Mouse (Mus musculus) lung, postnatal 0 days (tissue): ENCODE measurements around the gene H2afv. TPM values are rescaled to one million over a fixed set of nuclear protein-coding genes. Genes with fewer than 3 reads are reported as not detected.

Experiments
- ATAC-seq: fragments of 200-750 bp; cut with Nextera tagmentation; 2 replicates; pipeline ENCODE4 v1.8.0; 2017; ENCODE audit warnings: moderate library complexity
- DNase-seq: peaks from one replicate; pipeline ENCODE4 v3.0.0-alpha.2; 2016; ENCODE audit warnings: low spot score
- H3K27ac ChIP-seq: fragments of 300-500 bp; sonication (generic); 2 replicates; pipeline ENCODE4 v1.5.1; 2014; ENCODE audit warnings: antibody characterized with exemption, mild to moderate bottlenecking, low read length, mixed read lengths
- H3K27me3 ChIP-seq: fragments of 300-500 bp; sonication (generic); replicated peaks from 2 replicates; pipeline ENCODE4 v1.6.1; 2014; ENCODE audit warnings: low read length, mixed read lengths; ENCODE audit not compliant: insufficient read depth
- H3K36me3 ChIP-seq: fragments of 300-500 bp; sonication (generic); 2 replicates; pipeline ENCODE4 v1.6.1; 2014; ENCODE audit warnings: low read length, mixed read lengths; ENCODE audit not compliant: insufficient read depth
- H3K4me1 ChIP-seq: fragments of 300-500 bp; sonication (generic); 2 replicates; pipeline ENCODE4 v1.6.1; 2014; ENCODE audit warnings: antibody characterized with exemption, low read depth, low read length, mixed read lengths; ENCODE audit not compliant: insufficient read depth
- H3K4me2 ChIP-seq: fragments of 300-500 bp; sonication (generic); replicated peaks from 2 replicates; pipeline ENCODE4 v1.6.1; 2014; ENCODE audit warnings: low read depth, mild to moderate bottlenecking, low read length, moderate library complexity, mixed read lengths
- H3K4me3 ChIP-seq: fragments of 300-500 bp; sonication (generic); 2 replicates; pipeline ENCODE4 v1.5.1; 2014; ENCODE audit warnings: low read depth, low read length
- H3K9ac ChIP-seq: fragments of 300-500 bp; sonication (generic); replicated peaks from 2 replicates; pipeline ENCODE4 v1.6.1; 2014; ENCODE audit warnings: low read depth, mild to moderate bottlenecking
- H3K9me3 ChIP-seq: fragments of 300-500 bp; sonication (generic); 2 replicates; pipeline ENCODE4 v1.6.1; 2016; ENCODE audit warnings: low read length, mixed read lengths
- CTCF ChIP-seq: IDR thresholded peaks from 2 replicates; pipeline ENCODE4 v1.5.1; 2016; ENCODE audit warnings: antibody characterized with exemption, mild to moderate bottlenecking
- EP300 ChIP-seq: IDR thresholded peaks from 2 replicates; pipeline ENCODE4 v1.6.1; 2016; ENCODE audit warnings: antibody characterized with exemption, mild to moderate bottlenecking, control low read depth
- WGBS: fragments of 180-500 bp; shearing (Covaris S2); extraction: QIAGEN DNeasy Blood & Tissue Kit; methylation state at CpG from one replicate; pipeline ENCODE4 v1.1.7; 2014; 5-methylcytosine and 5-hydroxymethylcytosine counted together
- polyA plus RNA-seq: library from polyadenylated mRNA; unstranded; fragments of >200 nt; fragmentation: Nextera tagmentation; extraction: Ambion mirVana; gene quantifications from 2 replicates; pipeline ENCODE4 v1.2.1, GENCODE M21; 2015

The H2afv gene
- polyA plus RNA-seq, 1 experiment from 2014 or later, result 268 TPM

DNA sequence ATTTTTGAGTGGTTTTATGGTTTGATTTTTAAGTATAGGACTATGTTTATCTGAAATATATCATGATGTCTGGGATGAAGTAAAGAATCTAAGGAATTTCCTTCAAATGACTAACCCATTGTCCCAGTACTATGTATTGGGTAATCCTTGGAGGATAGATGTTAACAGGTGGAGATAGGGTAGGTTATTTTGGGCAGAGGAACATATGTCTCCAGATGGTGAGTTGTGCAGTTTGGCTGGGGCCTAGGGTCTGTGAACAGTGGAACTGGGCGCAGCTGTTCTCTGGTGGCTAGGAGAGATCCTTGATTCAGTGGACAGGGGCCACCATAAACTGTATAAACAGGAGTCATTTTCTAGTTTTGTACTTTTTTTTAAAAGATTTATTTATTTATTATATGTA is 33.1 kb upstream of the H2afv start:
- H3K27me3 ChIP-seq, result no peaks in the 10 kb centered on the region
- DNase-seq (no peak), ATAC-seq (no peak)
- TF ChIP-seq EP300 (no peak), CTCF (no peak)
- H3K9ac ChIP-seq, result no peak overlapping the region
- H3K27ac ChIP-seq, result no peak overlapping the region
- H3K4me3 ChIP-seq, result no peak overlapping the region
- H3K9me3 ChIP-seq, result no peaks in the 10 kb centered on the region
- H3K4me2 ChIP-seq, result no peak overlapping the region
- peaks cover 8% of the 10 kb centered on the region; the same call in 1 of the 2 replicates for H3K4me1 ChIP-seq
- H3K36me3 ChIP-seq, result no peaks in the 10 kb centered on the region
- 100% methylated on average over 1 of the region's 1 CpGs for WGBS

DNA sequence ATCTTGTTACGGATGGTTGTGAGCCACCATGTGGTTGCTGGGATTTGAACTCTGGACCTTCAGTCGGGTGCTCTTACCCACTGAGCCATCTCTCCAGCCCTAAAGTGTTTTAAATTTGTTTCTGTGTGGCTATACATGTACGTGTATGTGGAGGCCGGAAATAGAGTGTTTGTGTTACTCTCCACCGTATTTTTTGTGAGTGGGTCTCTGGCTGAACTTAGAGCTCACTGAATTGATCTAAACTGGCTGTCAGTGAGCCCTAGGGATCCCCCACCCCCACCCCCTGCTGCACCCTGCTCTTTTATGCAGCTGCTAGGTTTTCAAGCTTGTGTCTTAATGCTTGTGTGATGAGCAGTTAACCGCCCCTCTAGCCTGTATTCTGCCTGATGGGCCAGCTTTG is 32.6 kb upstream of the H2afv start:
- Histone ChIP-seq H3K9ac (no peak overlapping the region), H3K4me3 (no peak overlapping the region), H3K36me3 (no peaks in the 10 kb centered on the region), H3K4me1 (peaks cover 8% of the 10 kb centered on the region; the same call in 1 of the 2 replicates), H3K27ac (no peak overlapping the region), H3K4me2 (no peak overlapping the region), H3K27me3 (no peaks in the 10 kb centered on the region), H3K9me3 (no peaks in the 10 kb centered on the region)
- no peak for DNase-seq
- ATAC-seq, result no peak
- 65% methylated on average over 6 of the region's 6 CpGs for WGBS
- no peak for TF ChIP-seq EP300
- TF ChIP-seq CTCF, result no peak

DNA sequence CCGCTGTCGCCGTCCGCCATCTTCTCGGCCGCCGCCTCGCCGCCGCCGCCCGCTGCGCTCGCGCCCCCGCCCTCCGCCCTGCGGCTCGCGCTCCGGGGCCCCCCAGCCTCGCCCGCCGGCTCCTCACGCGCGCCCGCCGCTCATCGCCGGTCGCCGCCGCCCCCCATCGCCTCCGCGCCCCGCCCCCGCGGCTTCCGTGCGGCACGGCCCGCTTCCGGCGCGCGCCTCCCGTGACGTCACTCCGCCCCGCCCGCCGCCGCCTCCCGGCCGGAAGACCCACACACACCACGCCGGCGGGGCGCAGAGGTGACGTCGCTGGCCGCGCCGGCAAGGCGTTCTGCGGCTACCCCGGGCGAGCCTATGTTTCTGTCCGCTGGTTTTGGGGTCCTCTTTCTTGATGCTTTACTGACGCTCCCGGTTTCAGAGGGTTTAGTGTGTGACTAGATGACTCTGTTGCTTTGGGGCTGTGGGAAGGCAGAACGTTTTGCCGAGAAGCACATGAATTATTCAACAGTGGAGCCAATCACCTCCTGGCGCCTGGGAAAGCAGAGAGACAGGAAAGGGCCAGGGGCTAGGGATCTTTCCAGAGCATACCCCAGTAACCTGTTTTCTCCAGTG is 31.7 kb upstream of the H2afv start, which contains the start of gene Purb:
Purb (minus strand) TSS at position 51 of the 618 bp plus-strand sequence.
- Histone ChIP-seq H3K4me1 (peaks cover 12% of the 10 kb centered on the region; the same call in 1 of the 2 replicates), H3K4me2 (peak within 1 kb of the TSS; percentile 83), H3K9me3 (no peaks in the 10 kb centered on the region), H3K27me3 (no peaks in the 10 kb centered on the region), H3K27ac (peak within 1 kb of the TSS; percentile 99), H3K4me3 (peak within 1 kb of the TSS; percentile 86), H3K9ac (peak within 1 kb of the TSS; percentile 93), H3K36me3 (no peaks in the 10 kb centered on the region)
- DNase-seq (peak; percentile 94), ATAC-seq (peak; percentile 96)
- 0% methylated on average over 21 of the region's 76 CpGs for WGBS
- TF ChIP-seq CTCF, result peak; percentile 13; the same call in 1 of the 2 replicates
- no peak for TF ChIP-seq EP300

DNA sequence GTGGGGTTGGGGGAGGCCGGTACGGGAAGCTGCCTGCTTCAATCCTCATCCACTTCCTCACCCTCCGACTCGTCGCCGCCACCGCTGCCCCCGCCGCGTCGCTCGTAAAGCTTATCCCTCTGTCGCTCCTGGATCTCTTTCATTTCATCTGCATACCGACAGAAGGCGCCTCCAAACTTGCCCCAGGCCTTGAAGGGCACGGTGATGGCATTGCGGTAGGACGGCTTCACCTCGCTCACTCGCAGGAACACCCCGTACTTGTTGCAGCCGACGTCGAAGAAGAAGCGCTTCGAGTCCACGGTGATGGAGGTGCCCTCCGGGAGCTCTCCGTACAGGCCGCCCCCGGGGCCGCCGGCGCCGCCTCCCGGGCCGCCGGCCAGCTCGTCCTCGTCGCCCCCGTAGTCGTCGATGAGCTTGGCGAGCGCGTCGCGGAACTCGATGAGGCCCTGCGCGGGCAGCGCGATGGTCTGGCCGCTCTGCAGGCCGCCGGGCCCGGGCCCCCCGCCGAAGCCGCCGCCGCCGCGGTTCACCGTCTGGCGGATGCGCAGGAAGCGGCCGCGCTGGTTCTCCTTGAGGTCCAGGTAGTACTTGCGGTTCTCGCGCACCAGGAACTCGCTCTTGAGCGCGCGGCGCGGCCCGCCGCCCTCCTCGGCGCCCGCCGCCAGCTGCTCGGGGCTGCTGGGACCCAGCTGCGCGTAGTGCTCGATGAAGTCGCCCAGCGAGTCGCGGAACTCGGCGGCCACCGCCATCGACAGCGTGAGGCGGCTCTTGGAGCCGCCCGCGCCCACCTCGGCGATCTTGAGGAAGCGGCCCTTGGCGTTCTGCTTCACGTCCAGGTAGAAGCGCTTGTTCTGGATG is 30.9 kb upstream of the H2afv start:
- Histone ChIP-seq H3K27ac (peak overlapping the region; percentile 99), H3K9me3 (no peaks in the 10 kb centered on the region), H3K36me3 (no peaks in the 10 kb centered on the region), H3K9ac (peak overlapping the region; percentile 93), H3K4me2 (peak overlapping the region; percentile 83), H3K4me3 (peak overlapping the region; percentile 86), H3K4me1 (peaks cover 20% of the 10 kb centered on the region; the same call in 1 of the 2 replicates), H3K27me3 (no peaks in the 10 kb centered on the region)
- TF ChIP-seq EP300, result no peak
- peak; percentile 33 for TF ChIP-seq CTCF
- under 1% methylated on average over 90 of the region's 109 CpGs for WGBS
- ATAC-seq (peak; percentile 43), DNase-seq (peak; percentile 60)

DNA sequence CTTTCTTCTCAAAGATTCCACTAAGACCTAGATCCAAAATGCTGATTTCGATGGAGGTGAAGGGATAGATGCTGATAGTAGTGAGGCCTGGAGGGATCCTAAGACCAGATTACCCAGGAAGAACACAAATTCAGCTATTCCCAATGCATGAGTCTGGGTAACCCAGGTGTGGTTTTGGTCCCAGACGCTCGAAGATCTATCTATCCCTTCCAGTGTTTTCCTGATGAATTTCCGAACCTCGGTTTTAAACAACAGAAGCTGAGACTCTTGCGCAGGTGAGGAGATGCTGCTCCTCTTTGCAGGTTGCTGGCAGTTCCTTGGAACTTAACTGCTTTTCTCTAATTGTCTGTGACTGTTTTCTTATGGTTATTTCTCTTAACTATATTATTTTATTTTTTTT is 30.1 kb upstream of the H2afv start:
- Histone ChIP-seq H3K9ac (peak overlapping the region; percentile 93), H3K27me3 (no peaks in the 10 kb centered on the region), H3K4me2 (peak overlapping the region; percentile 83), H3K9me3 (no peaks in the 10 kb centered on the region), H3K36me3 (no peaks in the 10 kb centered on the region), H3K4me3 (peak overlapping the region; percentile 86), H3K4me1 (peaks cover 24% of the 10 kb centered on the region; the same call in 1 of the 2 replicates), H3K27ac (peak overlapping the region; percentile 99)
- ATAC-seq, result no peak
- TF ChIP-seq CTCF (no peak), EP300 (no peak)
- 21% methylated on average over 6 of the region's 6 CpGs for WGBS
- no peak for DNase-seq

DNA sequence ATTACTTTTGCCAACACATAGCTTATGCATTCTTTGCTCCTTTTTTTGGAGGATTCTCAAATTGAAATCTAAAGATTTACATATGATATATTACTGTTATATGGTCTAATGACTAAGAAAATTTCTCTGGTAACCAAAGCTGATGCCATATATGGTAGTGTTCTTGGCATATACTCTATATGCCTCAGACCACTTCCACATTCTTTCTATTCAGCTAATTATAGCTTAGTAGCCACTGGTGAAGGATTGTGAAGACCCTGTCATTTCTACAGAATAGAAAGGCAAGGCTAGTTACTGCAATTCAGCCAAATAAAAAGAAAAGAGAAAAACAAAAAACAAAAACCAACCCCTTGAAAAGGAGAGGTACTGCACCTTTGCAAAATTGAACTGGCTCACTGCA is 27.8 kb upstream of the H2afv start:
- TF ChIP-seq EP300, result no peak
- TF ChIP-seq CTCF, result no peak
- peak; percentile 48 for DNase-seq
- H3K27ac ChIP-seq, result no peak overlapping the region
- 0 out of 2 replicates have a peak overlapping the region, but pooled peaks have one; percentile 34 for H3K9ac ChIP-seq
- no peaks in the 10 kb centered on the region for H3K9me3 ChIP-seq
- no peaks in the 10 kb centered on the region for H3K36me3 ChIP-seq
- H3K4me3 ChIP-seq, result peak overlapping the region; percentile 86
- no peak for ATAC-seq
- H3K27me3 ChIP-seq, result no peaks in the 10 kb centered on the region
- peak overlapping the region; percentile 83 for H3K4me2 ChIP-seq
- H3K4me1 ChIP-seq, result peaks cover 24% of the 10 kb centered on the region; the same call in 1 of the 2 replicates
